ENCODE assay signal across 17 mouse cellular contexts in the genomic region with DNA sequence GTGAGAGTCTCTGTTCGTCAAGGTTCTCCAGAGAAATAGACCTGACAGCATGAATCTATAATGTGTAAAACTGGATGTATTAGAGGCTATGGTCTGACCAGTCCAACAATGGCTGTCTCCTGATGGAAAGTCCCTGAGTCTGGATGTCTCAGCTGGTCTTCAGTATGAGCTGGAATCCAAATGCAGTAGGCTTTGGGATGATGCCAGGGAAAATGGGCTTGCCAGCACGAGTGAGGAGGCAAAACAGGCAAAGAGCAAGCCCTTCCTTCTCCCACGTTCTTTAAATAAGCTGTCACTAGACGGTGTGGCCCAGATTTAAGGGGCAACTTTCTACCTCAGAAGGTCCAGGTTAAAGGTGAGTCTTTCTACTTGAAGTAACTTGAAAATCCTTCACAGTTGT.
DNase-seq lines count a peak whose midpoint lies in the region; ATAC-seq and TF ChIP-seq lines count a peak whose summit lies in the region.
"Had no signal": no experiment of that assay in that cellular context is flagged by ENCODE, and none has a peak within 500 bp of the region (broad histone marks: within the 10 kb centered on the region; RNA-seq: fewer than 3 reads in every experiment).

No protein-coding gene starts in this region.

- ATAC-seq in hindbrain, postnatal 0 days, result no peak
- ATAC-seq in hindbrain, embryonic 14.5 days (ENCODE audit: low FRiP score), result no peak
- no peak for ATAC-seq in lung, embryonic 14.5 days (ENCODE audit: insufficient read depth)
- ATAC-seq: CD4-positive, CD25-positive, alpha-beta regulatory T cell, adult 4 months; lung, postnatal 0 days had no signal

- no peaks in the 10 kb centered on the region for H3K9me3 ChIP-seq in hindbrain, postnatal 0 days (ENCODE audit: low read length)
- no peaks in the 10 kb centered on the region for H3K9me3 ChIP-seq in hindbrain, embryonic 14.5 days (ENCODE audit: control insufficient read depth, low read length)
- no peaks in the 10 kb centered on the region for H3K9me3 ChIP-seq in lung, embryonic 14.5 days (ENCODE audit: low read depth, low read length)
- H3K9me3 ChIP-seq: hindbrain, embryonic 12.5 days; liver, embryonic 13.5 days had no signal

- no peaks in the 10 kb centered on the region for H3K27me3 ChIP-seq in hindbrain, postnatal 0 days (ENCODE audit: insufficient read depth, low read length)
- no peaks in the 10 kb centered on the region for H3K27me3 ChIP-seq in hindbrain, embryonic 14.5 days (ENCODE audit: control insufficient read depth, insufficient read depth, low read length)
- H3K27me3 ChIP-seq in lung, embryonic 14.5 days (ENCODE audit: insufficient read depth, low read length), result no peaks in the 10 kb centered on the region
- H3K27me3 ChIP-seq: hindbrain, embryonic 12.5 days; liver, embryonic 13.5 days had no signal

- TF ChIP-seq CTCF in hindbrain, postnatal 0 days (IDR thresholded peaks at IDR 0.05; ENCODE audit: low read depth), result no peak
- TF ChIP-seq CTCF in lung, embryonic 14.5 days (IDR thresholded peaks at IDR 0.05; ENCODE audit: low read depth), result no peak
- no peak for TF ChIP-seq CTCF in brain, embryonic 14.5 days (IDR thresholded peaks at IDR 0.05; ENCODE audit: borderline replicate concordance, extremely low read depth, insufficient read depth, insufficient read length)

- no peak overlapping the region for H3K9ac ChIP-seq in hindbrain, postnatal 0 days (replicated peaks; ENCODE audit: low read length)
- H3K9ac ChIP-seq in hindbrain, embryonic 14.5 days, result no peak overlapping the region
- no peak overlapping the region for H3K9ac ChIP-seq in lung, embryonic 14.5 days
- H3K9ac ChIP-seq: hindbrain, embryonic 12.5 days; liver, embryonic 13.5 days had no signal

- WGBS in hindbrain, postnatal 0 days, result 49% methylated on average over 4 of the region's 4 CpGs
- 83% methylated on average over 4 of the region's 4 CpGs for WGBS in hindbrain, embryonic 14.5 days
- 70% methylated on average over 4 of the region's 4 CpGs for WGBS in lung, embryonic 14.5 days

- H3K4me1 ChIP-seq in hindbrain, postnatal 0 days (ENCODE audit: insufficient read depth, low read length), result no peaks in the 10 kb centered on the region; the same call in 1 of the 2 replicates
- no peaks in the 10 kb centered on the region for H3K4me1 ChIP-seq in hindbrain, embryonic 14.5 days (replicated peaks; ENCODE audit: control insufficient read depth, insufficient read depth, low read length)
- H3K4me1 ChIP-seq in lung, embryonic 14.5 days (ENCODE audit: insufficient read depth), result no peaks in the 10 kb centered on the region
- H3K4me1 ChIP-seq: hindbrain, embryonic 12.5 days; liver, embryonic 13.5 days had no signal

- no peak for TF ChIP-seq POLR2A in brain, embryonic 14.5 days (IDR thresholded peaks at IDR 0.05; ENCODE audit: borderline replicate concordance, extremely low read depth, insufficient read depth, insufficient read length, poor library complexity, severe bottlenecking)

- H3K36me3 ChIP-seq in hindbrain, postnatal 0 days (ENCODE audit: insufficient read depth, low read length), result no peaks in the 10 kb centered on the region
- H3K36me3 ChIP-seq in hindbrain, embryonic 14.5 days (replicated peaks; ENCODE audit: control insufficient read depth, insufficient read depth), result 0 out of 2 replicates have a peak, but pooled peaks cover 10% of the 10 kb centered on the region
- H3K36me3 ChIP-seq in lung, embryonic 14.5 days (ENCODE audit: insufficient read depth), result 0 out of 2 replicates have a peak, but pooled peaks cover 7% of the 10 kb centered on the region
- H3K36me3 ChIP-seq: G1E; hindbrain, embryonic 12.5 days; liver, embryonic 13.5 days had no signal

- H3K4me2 ChIP-seq in hindbrain, postnatal 0 days (ENCODE audit: low read depth, low read length), result no peak overlapping the region
- no peak overlapping the region for H3K4me2 ChIP-seq in hindbrain, embryonic 14.5 days (replicated peaks)
- no peak overlapping the region for H3K4me2 ChIP-seq in lung, embryonic 14.5 days
- H3K4me2 ChIP-seq: hindbrain, embryonic 12.5 days; liver, embryonic 13.5 days; midbrain, embryonic 11.5 days had no signal

- DNase-seq in hindbrain, postnatal 0 days (ENCODE audit: low spot score), result peak; percentile 42
- no peak for DNase-seq in hindbrain, embryonic 14.5 days (ENCODE audit: low spot score)
- DNase-seq in lung, embryonic 14.5 days, result peak; percentile 34
- no peak for DNase-seq in lung, postnatal 36 days
- peak; percentile 67 for DNase-seq in brain, embryonic 14.5 days (ENCODE audit: low read depth)
- peak; percentile 82 for DNase-seq in cerebellum, postnatal 10 days
- no peak for DNase-seq in testis, postnatal 10 days (ENCODE audit: low spot score)
- DNase-seq: liver, embryonic 13.5 days; right cerebral cortex, postnatal 4 days; thymus, postnatal 4 days had no signal

- H3K4me3 ChIP-seq in hindbrain, postnatal 0 days (ENCODE audit: low read length), result no peak overlapping the region
- H3K4me3 ChIP-seq in hindbrain, embryonic 14.5 days (replicated peaks; ENCODE audit: low read length), result no peak overlapping the region
- no peak overlapping the region for H3K4me3 ChIP-seq in lung, embryonic 14.5 days (ENCODE audit: low read depth, low read length)
- H3K4me3 ChIP-seq: erythroblast, embryonic 14.5 days; hindbrain, embryonic 12.5 days; left cerebral cortex, adult 2 months; liver, embryonic 13.5 days had no signal

- no peak overlapping the region for H3K27ac ChIP-seq in hindbrain, postnatal 0 days
- no peak overlapping the region for H3K27ac ChIP-seq in hindbrain, embryonic 14.5 days
- H3K27ac ChIP-seq in lung, embryonic 14.5 days (ENCODE audit: low read depth), result no peak overlapping the region
- H3K27ac ChIP-seq: hindbrain, embryonic 12.5 days; left cerebral cortex, adult 2 months; liver, embryonic 13.5 days had no signal

Comparison
In these comparisons a context has a peak if more than half of its experiments do, and no peak if none do; other contexts are left out.
1. DNase-seq: peak in hindbrain, postnatal 0 days (single experiment), lung, embryonic 14.5 days (single experiment), brain, embryonic 14.5 days (single experiment) and cerebellum, postnatal 10 days (2 of 2); none in hindbrain, embryonic 14.5 days (single experiment), lung, postnatal 36 days (single experiment) and testis, postnatal 10 days (single experiment).